Mouse (Mus musculus) heart, embryonic 12.5 days (tissue): ENCODE data around the gene Snai1. TPM values are rescaled to one million over a fixed set of nuclear protein-coding genes. Genes with fewer than 3 reads are reported as not detected.
A peak's percentile ranks its signal among the peaks of the same experiment; 100 is the strongest.

Experiments
- ATAC-seq: fragments of 200-750 bp; cut with Nextera tagmentation; 2 replicates; pipeline ENCODE4 v1.8.0; 2017; ENCODE audit warnings: moderate TSS enrichment, moderate library complexity; ENCODE audit not compliant: insufficient number of reproducible peaks, low FRiP score
- H3K27ac ChIP-seq: fragments of 300-500 bp; sonication (generic); 2 replicates; pipeline ENCODE4 v1.5.1; 2016; ENCODE audit warnings: mild to moderate bottlenecking, moderate library complexity; ENCODE audit not compliant: poor library complexity, severe bottlenecking
- H3K27me3 ChIP-seq: fragments of 300-500 bp; sonication (generic); replicated peaks from 2 replicates; pipeline ENCODE4 v1.6.1; 2016; ENCODE audit warnings: mild to moderate bottlenecking, moderate library complexity
- H3K36me3 ChIP-seq: fragments of 300-500 bp; sonication (generic); 2 replicates; pipeline ENCODE4 v1.6.1; 2016; ENCODE audit warnings: mild to moderate bottlenecking, moderate library complexity
- H3K4me1 ChIP-seq: fragments of 300-500 bp; sonication (generic); replicated peaks from 2 replicates; pipeline ENCODE4 v1.6.1; 2016; ENCODE audit warnings: mild to moderate bottlenecking
- H3K4me2 ChIP-seq: fragments of 300-500 bp; sonication (generic); 2 replicates; pipeline ENCODE4 v1.6.1; 2016; ENCODE audit warnings: mild to moderate bottlenecking, moderate library complexity
- H3K4me3 ChIP-seq: fragments of 300-500 bp; sonication (generic); 2 replicates; pipeline ENCODE4 v1.5.1; 2016; ENCODE audit warnings: mild to moderate bottlenecking
- H3K9ac ChIP-seq: fragments of 300-500 bp; sonication (generic); 2 replicates; pipeline ENCODE4 v1.6.1; 2016; ENCODE audit warnings: mild to moderate bottlenecking, moderate library complexity
- H3K9me3 ChIP-seq: fragments of 300-500 bp; sonication (generic); replicated peaks from 2 replicates; pipeline ENCODE4 v1.6.1; 2016; ENCODE audit warnings: mild to moderate bottlenecking, moderate library complexity
- WGBS: fragments of 180-500 bp; shearing (Covaris S2); methylation state at CpG from one replicate; pipeline ENCODE4 v1.1.7; 2016; 5-methylcytosine and 5-hydroxymethylcytosine counted together
- polyA plus RNA-seq: library from polyadenylated mRNA; unstranded; fragments of >200 nt; fragmentation: Nextera tagmentation; extraction: Ambion mirVana; gene quantifications from 2 replicates; pipeline ENCODE4 v1.2.1, GENCODE M21; 2016

The Snai1 gene
- polyA plus RNA-seq, 1 experiment from 2014 or later: 18.8 TPM

DNA sequence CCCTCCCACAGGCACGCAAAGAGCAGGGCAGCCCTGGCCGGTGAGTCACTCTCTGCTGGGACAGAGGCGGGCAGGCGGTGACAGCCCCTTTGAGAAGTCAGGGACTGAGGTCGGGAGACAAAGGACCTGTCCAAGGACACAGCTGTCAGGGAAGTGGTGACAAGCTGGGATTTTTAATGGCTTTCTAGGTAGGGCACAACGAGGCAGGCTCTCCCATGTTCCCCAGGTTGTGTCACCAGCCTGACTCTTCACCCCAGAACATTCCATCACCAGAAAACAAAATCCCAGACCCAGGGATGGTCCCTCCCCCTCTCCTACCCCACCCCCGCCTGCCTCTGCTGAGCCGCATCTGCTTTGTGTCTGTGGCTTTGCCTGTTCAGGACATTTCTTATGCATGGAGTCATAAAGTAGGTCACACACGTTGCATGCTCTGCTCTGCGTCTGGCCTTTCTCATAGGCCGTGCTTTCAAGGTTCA lies 15.0 kb downstream of the Snai1 start:
- Histone ChIP-seq H3K4me1 (peaks cover 36% of the 10 kb centered on the region), H3K36me3 (no peaks in the 10 kb centered on the region), H3K4me2 (peak overlapping the region; percentile 13), H3K9ac (no peak overlapping the region), H3K9me3 (peaks cover 4% of the 10 kb centered on the region; the same call in 1 of the 2 replicates), H3K4me3 (no peak overlapping the region), H3K27me3 (no peaks in the 10 kb centered on the region), H3K27ac (peak overlapping the region; percentile 86)
- ATAC-seq: peak; percentile 83
- 11% methylated on average over 11 of the region's 11 CpGs for WGBS

DNA sequence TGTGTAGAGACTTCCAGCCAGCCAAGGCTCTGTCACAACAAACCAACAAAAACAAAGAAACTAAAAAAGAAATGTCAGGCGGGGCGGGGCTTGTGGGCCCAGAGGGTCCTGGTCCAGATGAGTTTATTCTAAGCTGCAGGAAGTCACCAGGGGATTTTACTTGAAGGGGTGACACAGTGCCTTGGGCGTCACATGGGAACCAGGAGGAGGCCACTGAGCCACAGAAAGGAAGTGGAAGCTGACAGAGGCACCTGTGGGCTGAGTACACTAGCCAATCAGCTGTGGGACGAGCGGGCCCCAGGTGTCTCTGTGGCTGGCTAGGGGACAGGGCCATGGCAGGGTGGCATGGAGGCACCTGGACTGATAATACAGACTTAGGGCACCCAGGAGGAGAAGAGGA lies 17.8 kb downstream of the Snai1 start:
- H3K9ac ChIP-seq: no peak overlapping the region
- 90% methylated on average over 5 of the region's 5 CpGs for WGBS
- H3K9me3 ChIP-seq: peaks cover 4% of the 10 kb centered on the region; the same call in 1 of the 2 replicates
- peaks cover 46% of the 10 kb centered on the region for H3K4me1 ChIP-seq
- H3K4me3 ChIP-seq: no peak overlapping the region
- no peaks in the 10 kb centered on the region for H3K36me3 ChIP-seq
- H3K27me3 ChIP-seq: 0 out of 2 replicates have a peak, but pooled peaks cover 4% of the 10 kb centered on the region
- H3K4me2 ChIP-seq: no peak overlapping the region
- no peak for ATAC-seq
- no peak overlapping the region for H3K27ac ChIP-seq

DNA sequence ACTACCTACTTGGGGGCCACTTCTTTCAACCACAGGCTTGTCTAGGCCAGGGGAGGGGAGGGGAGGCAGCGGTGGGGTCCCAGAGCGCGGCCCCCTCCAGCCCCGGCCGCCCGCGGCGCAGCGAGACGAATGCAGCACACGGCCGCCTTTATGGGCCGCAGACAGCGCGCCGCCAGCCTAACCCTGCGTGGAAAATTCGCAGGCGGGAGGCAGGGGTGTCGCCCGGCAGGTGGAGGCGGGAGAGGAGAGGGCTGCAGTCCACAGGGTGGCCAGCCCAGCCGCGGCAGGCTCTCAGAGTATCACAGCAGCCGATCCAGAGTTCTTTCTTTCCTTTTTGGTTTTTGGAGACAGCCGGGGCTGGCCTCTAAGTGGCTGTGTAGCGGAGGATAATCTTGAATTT lies 21.4 kb downstream of the Snai1 start:
- WGBS: 7% methylated on average over 27 of the region's 27 CpGs
- Histone ChIP-seq H3K27ac (no peak overlapping the region), H3K27me3 (0 out of 2 replicates have a peak, but pooled peaks cover 5% of the 10 kb centered on the region), H3K36me3 (no peaks in the 10 kb centered on the region), H3K4me1 (peaks cover 46% of the 10 kb centered on the region), H3K9ac (peak overlapping the region; percentile 60; the same call in 1 of the 2 replicates), H3K4me2 (peak overlapping the region; percentile 63), H3K4me3 (peak overlapping the region; percentile 28), H3K9me3 (peaks cover 4% of the 10 kb centered on the region; the same call in 1 of the 2 replicates)
- ATAC-seq: 0 out of 2 replicates have a peak, but pooled peaks have one; percentile 11

DNA sequence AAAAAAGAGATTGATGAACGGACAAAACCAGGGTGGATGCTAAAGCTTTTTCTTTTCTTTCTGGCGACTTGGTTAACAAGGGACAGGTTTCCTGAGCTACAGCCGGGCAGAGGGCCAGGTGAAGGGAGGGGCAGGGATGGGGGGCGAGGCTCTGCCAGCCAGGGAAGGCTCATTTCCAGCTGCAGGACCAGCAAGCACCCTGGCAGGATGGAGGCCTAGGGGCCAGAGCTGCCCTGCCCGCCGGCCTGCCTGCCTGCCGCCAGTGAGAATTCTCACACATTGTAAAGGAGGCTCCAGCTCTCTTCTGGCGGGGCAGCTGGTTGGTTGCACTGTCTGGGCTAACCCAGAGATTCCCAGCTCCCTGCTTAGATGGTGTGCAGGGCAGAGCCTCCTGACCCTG lies 24.1 kb downstream of the Snai1 start:
- 0 out of 2 replicates have a peak, but pooled peaks cover 5% of the 10 kb centered on the region for H3K27me3 ChIP-seq
- no peaks in the 10 kb centered on the region for H3K36me3 ChIP-seq
- H3K4me1 ChIP-seq: peaks cover 54% of the 10 kb centered on the region
- H3K4me2 ChIP-seq: no peak overlapping the region
- peak overlapping the region; percentile 15; the same call in 1 of the 2 replicates for H3K27ac ChIP-seq
- ATAC-seq: no peak
- H3K4me3 ChIP-seq: no peak overlapping the region
- WGBS: 31% methylated on average over 8 of the region's 8 CpGs
- H3K9me3 ChIP-seq: no peaks in the 10 kb centered on the region
- 0 out of 2 replicates have a peak overlapping the region, but pooled peaks have one; percentile 5 for H3K9ac ChIP-seq

DNA sequence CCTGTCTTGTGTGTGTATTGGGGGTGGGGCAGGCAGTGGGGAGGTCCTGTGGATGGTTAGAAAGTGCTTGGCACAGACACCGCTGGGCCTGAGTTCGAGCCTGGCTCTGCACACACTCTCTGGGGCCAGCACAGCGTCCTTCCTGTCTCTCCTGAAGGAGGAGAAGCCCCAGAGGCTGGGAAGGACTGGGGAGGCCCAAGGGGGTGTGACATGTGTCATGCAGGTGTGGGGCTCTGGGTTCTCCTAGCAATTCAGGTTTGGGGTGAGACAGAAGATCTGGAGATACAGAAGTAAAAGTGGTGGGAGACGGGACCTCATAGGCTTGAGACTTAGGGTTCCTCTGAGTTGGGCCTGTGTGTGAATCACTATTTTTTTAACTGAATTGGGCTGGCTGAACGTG lies 25.0 kb downstream of the Snai1 start:
- peaks cover 54% of the 10 kb centered on the region for H3K4me1 ChIP-seq
- no peak overlapping the region for H3K4me2 ChIP-seq
- WGBS: 71% methylated on average over 5 of the region's 5 CpGs

DNA sequence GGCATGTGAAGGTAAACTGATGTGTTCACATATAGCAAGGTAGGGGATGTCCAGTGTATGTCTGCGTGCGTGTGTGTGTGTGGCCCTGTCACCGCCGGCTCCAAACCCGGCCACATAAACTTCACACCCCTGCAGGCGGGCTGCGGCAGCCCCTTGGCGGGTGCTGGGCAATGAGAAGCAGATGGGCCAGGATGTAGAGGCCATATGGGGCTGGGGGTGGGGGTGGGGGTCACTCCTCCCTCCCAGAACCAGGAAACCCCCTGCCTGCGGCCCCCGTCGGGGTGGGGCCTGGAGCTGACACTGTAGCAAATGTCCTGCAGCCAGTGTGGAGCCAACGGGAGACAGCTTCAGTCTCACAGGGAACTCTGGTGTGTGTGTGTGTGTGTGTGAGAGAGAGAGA lies 25.7 kb downstream of the Snai1 start:
- H3K4me2 ChIP-seq: no peak overlapping the region

More for the DNA sequence above, 25.0 kb downstream of the Snai1 start:
- Histone ChIP-seq H3K9ac (no peak overlapping the region), H3K36me3 (no peaks in the 10 kb centered on the region), H3K9me3 (no peaks in the 10 kb centered on the region), H3K27me3 (0 out of 2 replicates have a peak, but pooled peaks cover 5% of the 10 kb centered on the region), H3K27ac (no peak overlapping the region), H3K4me3 (no peak overlapping the region)
- ATAC-seq: no peak

DNA sequence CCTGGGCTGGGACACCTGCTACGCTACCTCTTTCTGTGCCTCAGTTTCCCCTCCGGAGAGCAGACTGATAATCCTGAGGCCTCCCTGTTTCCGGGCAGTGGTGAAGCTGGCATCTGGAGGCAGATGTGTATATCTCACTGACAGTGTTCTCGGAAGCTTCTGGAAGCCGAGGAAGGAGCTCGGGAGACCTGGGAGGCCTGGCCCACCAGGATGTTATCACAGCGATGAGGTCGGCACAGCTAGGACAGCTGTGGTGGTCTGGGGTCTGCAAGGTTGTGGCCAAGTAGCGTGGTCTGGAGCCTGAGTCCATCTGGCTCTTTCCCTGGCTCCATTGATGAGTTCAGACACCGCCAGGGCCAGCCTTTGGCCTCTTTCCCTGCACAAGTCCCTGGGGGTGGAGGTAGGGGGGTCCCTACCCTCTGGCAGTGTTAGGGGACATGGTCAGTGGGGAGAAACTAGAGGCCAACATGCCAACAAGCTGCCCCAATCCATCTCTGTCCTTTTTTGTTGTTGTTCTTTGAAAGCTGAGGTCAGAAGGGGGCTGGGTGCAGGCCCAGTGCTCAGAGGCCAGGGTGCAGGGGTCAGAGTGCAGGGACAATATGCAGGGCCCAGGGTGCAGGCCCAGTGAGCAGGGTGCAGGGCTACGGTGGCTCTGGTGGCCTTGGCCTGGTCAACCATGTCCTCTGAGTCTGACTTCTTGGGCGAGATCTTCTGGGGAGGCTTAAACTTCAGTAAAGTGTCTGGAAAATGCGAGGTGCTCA lies 26.7 kb downstream of the Snai1 start:
- H3K9me3 ChIP-seq: no peaks in the 10 kb centered on the region
- H3K4me1 ChIP-seq: peaks cover 43% of the 10 kb centered on the region
- H3K4me2 ChIP-seq: no peak overlapping the region
- ATAC-seq: no peak
- H3K27me3 ChIP-seq: 0 out of 2 replicates have a peak, but pooled peaks cover 5% of the 10 kb centered on the region
- H3K9ac ChIP-seq: 0 out of 2 replicates have a peak overlapping the region, but pooled peaks have one; percentile 24
- 80% methylated on average over 13 of the region's 13 CpGs for WGBS
- no peaks in the 10 kb centered on the region for H3K36me3 ChIP-seq
- H3K27ac ChIP-seq: peak overlapping the region; percentile 52
- H3K4me3 ChIP-seq: no peak overlapping the region

More for the DNA sequence above, 25.7 kb downstream of the Snai1 start:
- 30% methylated on average over 12 of the region's 12 CpGs for WGBS
- peak; percentile 26; the same call in 1 of the 2 replicates for ATAC-seq
- 0 out of 2 replicates have a peak, but pooled peaks cover 5% of the 10 kb centered on the region for H3K27me3 ChIP-seq
- no peak overlapping the region for H3K4me3 ChIP-seq
- no peaks in the 10 kb centered on the region for H3K9me3 ChIP-seq
- peaks cover 49% of the 10 kb centered on the region for H3K4me1 ChIP-seq
- H3K9ac ChIP-seq: peak overlapping the region; percentile 43; the same call in 1 of the 2 replicates
- no peaks in the 10 kb centered on the region for H3K36me3 ChIP-seq
- no peak overlapping the region for H3K27ac ChIP-seq

DNA sequence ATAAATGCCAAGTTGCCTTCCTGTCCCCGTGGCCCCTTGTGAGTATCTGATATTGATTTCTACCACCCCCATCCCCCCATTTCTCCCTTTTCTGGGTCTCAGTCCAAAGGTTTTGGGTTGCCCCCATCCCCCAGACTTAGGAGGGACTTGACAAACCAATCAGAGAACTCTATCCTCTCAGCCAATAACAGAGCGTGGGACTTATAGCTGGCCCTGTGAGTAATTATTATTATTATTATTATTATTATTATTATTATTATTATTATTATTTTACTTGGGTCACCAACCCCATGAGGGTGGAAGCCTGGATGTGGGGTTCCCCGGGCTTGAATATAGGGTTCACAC lies 27.3 kb downstream of the Snai1 start:
- WGBS: 62% methylated on average over 3 of the region's 3 CpGs
- peak overlapping the region; percentile 58; the same call in 1 of the 2 replicates for H3K9ac ChIP-seq
- H3K36me3 ChIP-seq: no peaks in the 10 kb centered on the region
- no peak overlapping the region for H3K4me3 ChIP-seq
- H3K27ac ChIP-seq: peak overlapping the region; percentile 84
- peak overlapping the region; percentile 59 for H3K4me2 ChIP-seq
- ATAC-seq: no peak
- 0 out of 2 replicates have a peak, but pooled peaks cover 5% of the 10 kb centered on the region for H3K27me3 ChIP-seq
- H3K4me1 ChIP-seq: peaks cover 47% of the 10 kb centered on the region
- H3K9me3 ChIP-seq: no peaks in the 10 kb centered on the region

DNA sequence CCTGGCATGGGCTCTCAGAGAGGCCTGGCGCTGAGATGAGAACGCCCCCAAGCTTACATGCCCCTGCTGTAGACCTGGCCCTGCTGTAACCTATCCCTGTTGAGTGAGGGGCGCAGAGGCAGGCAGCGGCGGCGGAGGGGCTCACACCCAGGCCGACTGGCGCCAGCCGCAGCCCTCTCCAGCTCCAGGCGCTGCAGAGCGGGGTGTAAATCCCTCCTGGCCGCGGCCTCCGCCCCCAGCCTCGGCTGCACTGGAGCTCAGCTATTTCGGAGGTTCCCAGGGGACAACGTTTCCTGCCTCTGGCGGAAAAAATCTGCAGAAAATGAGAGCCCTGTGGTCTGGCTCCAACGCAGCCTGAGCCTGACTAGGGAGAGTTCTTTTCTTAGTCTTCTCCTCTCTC lies 27.7 kb downstream of the Snai1 start:
- Histone ChIP-seq H3K27ac (peak overlapping the region; percentile 84), H3K4me1 (peaks cover 51% of the 10 kb centered on the region), H3K27me3 (0 out of 2 replicates have a peak, but pooled peaks cover 2% of the 10 kb centered on the region), H3K9ac (peak overlapping the region; percentile 58), H3K9me3 (no peaks in the 10 kb centered on the region), H3K4me2 (peak overlapping the region; percentile 59), H3K4me3 (no peak overlapping the region; the same call in 1 of the 2 replicates), H3K36me3 (no peaks in the 10 kb centered on the region)
- WGBS: 12% methylated on average over 19 of the region's 19 CpGs
- peak; percentile 36; the same call in 1 of the 2 replicates for ATAC-seq

DNA sequence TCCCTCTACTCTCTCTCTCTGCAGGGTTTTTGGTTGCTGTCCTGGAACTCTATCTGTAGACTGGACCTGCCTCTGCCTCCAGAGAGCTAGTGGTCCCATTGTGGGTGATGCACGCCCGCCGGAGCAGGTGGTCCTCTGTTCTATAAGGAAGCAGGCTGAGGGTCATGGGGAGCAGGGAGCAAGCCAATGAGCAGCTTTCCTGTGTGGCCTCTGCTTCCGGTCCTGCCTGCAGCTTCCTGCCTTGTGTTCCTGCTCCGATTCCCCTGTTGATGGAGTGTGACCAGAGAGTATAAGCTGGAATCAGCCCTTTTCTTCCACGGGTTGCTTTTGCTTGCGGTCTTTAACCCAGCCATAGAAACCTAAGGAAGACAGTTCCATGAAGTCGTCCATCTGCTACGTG lies 30.1 kb downstream of the Snai1 start:
- H3K4me2 ChIP-seq: no peak overlapping the region
- 71% methylated on average over 9 of the region's 9 CpGs for WGBS
- H3K9ac ChIP-seq: no peak overlapping the region
- H3K27ac ChIP-seq: no peak overlapping the region
- no peak overlapping the region for H3K4me3 ChIP-seq
- H3K36me3 ChIP-seq: no peaks in the 10 kb centered on the region
- no peaks in the 10 kb centered on the region for H3K27me3 ChIP-seq
- no peaks in the 10 kb centered on the region for H3K9me3 ChIP-seq
- ATAC-seq: no peak
- H3K4me1 ChIP-seq: peaks cover 40% of the 10 kb centered on the region

DNA sequence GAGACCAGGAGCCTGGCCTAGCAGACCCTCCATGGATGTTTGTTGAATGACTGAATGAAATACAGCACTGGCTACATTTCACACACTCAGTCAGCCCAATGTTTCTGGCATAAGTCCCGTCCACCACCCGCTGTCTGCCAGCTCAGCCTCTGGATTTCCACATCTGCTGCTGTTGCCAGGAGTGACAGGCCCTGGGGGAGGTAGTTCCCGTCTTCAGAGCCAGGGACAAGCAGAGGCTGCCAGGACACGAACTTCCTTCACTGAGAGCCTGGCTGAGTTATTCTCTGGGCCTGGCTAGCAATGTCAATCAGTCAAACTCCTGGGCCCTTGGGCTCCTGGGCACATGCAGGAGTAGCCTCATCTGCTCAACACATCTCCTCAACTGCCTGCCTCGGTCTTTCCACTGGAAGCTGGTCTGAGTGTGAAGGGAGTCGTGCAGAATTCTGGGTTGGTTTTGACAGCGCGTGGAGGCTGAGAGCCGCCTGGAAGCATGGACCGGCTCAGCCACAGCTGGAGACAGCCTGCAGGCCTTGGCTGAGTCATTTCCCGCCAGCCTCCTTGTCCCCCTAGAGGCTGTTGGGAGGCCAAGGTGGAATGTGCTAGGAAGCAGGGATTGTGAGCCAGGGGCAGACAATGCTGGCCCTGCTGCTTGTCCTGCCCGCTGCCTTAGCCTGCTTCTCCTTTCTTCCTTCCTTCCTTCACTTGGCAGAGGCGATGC lies 32.1 kb downstream of the Snai1 start:
- no peaks in the 10 kb centered on the region for H3K36me3 ChIP-seq
- no peak for ATAC-seq
- 53% methylated on average over 13 of the region's 13 CpGs for WGBS
- H3K27ac ChIP-seq: peak overlapping the region; percentile 23
- H3K4me3 ChIP-seq: no peak overlapping the region
- H3K9ac ChIP-seq: no peak overlapping the region
- H3K27me3 ChIP-seq: no peaks in the 10 kb centered on the region
- peaks cover 20% of the 10 kb centered on the region for H3K4me1 ChIP-seq
- no peaks in the 10 kb centered on the region for H3K9me3 ChIP-seq
- no peak overlapping the region for H3K4me2 ChIP-seq
